Mouse (Mus musculus): ENCODE measurements around the gene Afap1l2.

DNA sequence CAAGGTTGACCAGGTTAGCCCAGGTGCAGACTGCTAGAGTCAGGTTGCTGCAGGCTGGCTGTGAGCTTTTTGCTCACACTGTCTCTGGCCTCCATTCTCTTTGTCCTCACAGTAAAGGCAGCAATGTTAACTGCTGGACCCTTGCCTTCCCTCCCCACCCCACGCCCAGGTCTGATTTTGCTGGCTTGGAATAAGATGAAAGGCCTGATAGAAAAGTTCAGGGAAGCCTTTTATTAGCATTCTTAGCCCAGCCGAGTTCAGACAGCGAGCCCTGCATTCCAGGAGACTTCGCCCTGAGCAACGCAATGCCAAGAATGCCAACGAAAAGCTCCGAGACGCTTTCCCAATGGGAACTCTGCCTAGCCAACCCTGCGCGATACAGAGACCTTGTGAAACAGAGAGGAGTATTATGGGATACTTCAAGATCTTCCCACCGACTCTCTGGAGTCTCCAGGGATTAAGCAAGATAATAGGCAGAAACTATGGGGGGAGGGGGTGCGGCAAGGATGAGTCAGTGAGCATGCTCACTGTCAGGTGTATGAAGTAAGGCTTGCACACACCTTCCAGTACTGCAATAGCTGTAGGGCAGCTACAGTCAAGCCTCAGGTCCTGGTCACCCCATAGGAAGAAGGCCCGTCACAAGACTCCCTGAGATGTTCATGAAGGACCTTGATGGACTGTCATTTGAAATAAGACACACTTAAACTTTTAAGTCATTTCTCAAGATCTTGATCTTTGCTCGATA lies 17.5 kb downstream of the Afap1l2 start:
- TF ChIP-seq MAFK (IDR thresholded peaks at IDR 0.05; ENCODE audit: insufficient read depth, low read depth, low read length) = no peak
- no peak for TF ChIP-seq HCFC1 (IDR thresholded peaks at IDR 0.05; ENCODE audit: borderline replicate concordance, insufficient read depth, low read length)
- TF ChIP-seq ZNF384 (IDR thresholded peaks at IDR 0.05; ENCODE audit: low read depth, low read length) = no peak
